Mouse (Mus musculus) liver, embryonic 16.5 days (tissue): Measurements from ENCODE around the gene Krtcap2. TPM values are rescaled to one million over a fixed set of nuclear protein-coding genes. Genes with fewer than 3 reads are reported as not detected.

Experiments used
- ATAC-seq: fragments of 200-750 bp; cut with Nextera tagmentation; 2 replicates; pipeline ENCODE4 v1.8.0; 2017; ENCODE audit warnings: low read depth, mild to moderate bottlenecking, moderate number of reproducible peaks, moderate library complexity
- H3K27ac ChIP-seq: fragments of 300-500 bp; sonication (generic); 2 replicates; pipeline ENCODE4 v1.5.1; 2014; ENCODE audit warnings: mild to moderate bottlenecking, low read length
- H3K27me3 ChIP-seq: fragments of 300-500 bp; sonication (generic); 2 replicates; pipeline ENCODE4 v1.6.1; 2014; ENCODE audit warnings: low read depth, low read length, mixed read lengths; ENCODE audit not compliant: control insufficient read depth, insufficient read depth
- H3K36me3 ChIP-seq: fragments of 300-500 bp; sonication (generic); 2 replicates; pipeline ENCODE4 v1.6.1; 2014; ENCODE audit warnings: mild to moderate bottlenecking; ENCODE audit not compliant: control insufficient read depth, insufficient read depth
- H3K4me1 ChIP-seq: fragments of 300-500 bp; sonication (generic); 2 replicates; pipeline ENCODE4 v1.6.1; 2014; ENCODE audit warnings: low read depth, low read length, mixed read lengths; ENCODE audit not compliant: control insufficient read depth
- H3K4me2 ChIP-seq: fragments of 300-500 bp; sonication (generic); 2 replicates; pipeline ENCODE4 v1.6.1; 2014; ENCODE audit warnings: low read depth, low read length, mixed read lengths
- H3K4me3 ChIP-seq: fragments of 300-500 bp; sonication (generic); 2 replicates; pipeline ENCODE4 v1.5.1; 2014; ENCODE audit warnings: low read depth, mild to moderate bottlenecking, low read length
- H3K9ac ChIP-seq: fragments of 300-500 bp; sonication (generic); 2 replicates; pipeline ENCODE4 v1.6.1; 2014; ENCODE audit warnings: low read depth, low read length
- H3K9me3 ChIP-seq: fragments of 300-500 bp; sonication (generic); replicated peaks from 2 replicates; pipeline ENCODE4 v1.6.1; 2016; ENCODE audit warnings: low read length; ENCODE audit not compliant: control insufficient read depth
- WGBS: fragments of 180-500 bp; shearing (Covaris S2); extraction: QIAGEN DNeasy Blood & Tissue Kit; methylation state at CpG from one replicate; pipeline ENCODE4 v1.1.7; 2014; ENCODE audit not compliant: insufficient replicate concordance; 5-methylcytosine and 5-hydroxymethylcytosine counted together
- polyA plus RNA-seq: library from polyadenylated mRNA; unstranded; fragments of >200 nt; fragmentation: Nextera tagmentation; extraction: Ambion mirVana; gene quantifications from 2 replicates; pipeline ENCODE4 v1.2.1, GENCODE M21; 2015

Gene Krtcap2
- polyA plus RNA-seq, 1 experiment from 2014 or later = 129 TPM

GRCm38 (mm10) chr3:89219546-89219945, 26.2 kb upstream of the Krtcap2 start:
- Histone ChIP-seq H3K36me3 (no peaks in the 10 kb centered on the region), H3K9ac (no peak overlapping the region), H3K27me3 (peaks cover 7% of the 10 kb centered on the region; the same call in 1 of the 2 replicates), H3K4me2 (no peak overlapping the region), H3K9me3 (no peaks in the 10 kb centered on the region), H3K4me1 (peaks cover 13% of the 10 kb centered on the region), H3K27ac (no peak overlapping the region), H3K4me3 (no peak overlapping the region)
- no peak for ATAC-seq
- WGBS = 29% methylated on average over 8 of the region's 8 CpGs

DNA sequence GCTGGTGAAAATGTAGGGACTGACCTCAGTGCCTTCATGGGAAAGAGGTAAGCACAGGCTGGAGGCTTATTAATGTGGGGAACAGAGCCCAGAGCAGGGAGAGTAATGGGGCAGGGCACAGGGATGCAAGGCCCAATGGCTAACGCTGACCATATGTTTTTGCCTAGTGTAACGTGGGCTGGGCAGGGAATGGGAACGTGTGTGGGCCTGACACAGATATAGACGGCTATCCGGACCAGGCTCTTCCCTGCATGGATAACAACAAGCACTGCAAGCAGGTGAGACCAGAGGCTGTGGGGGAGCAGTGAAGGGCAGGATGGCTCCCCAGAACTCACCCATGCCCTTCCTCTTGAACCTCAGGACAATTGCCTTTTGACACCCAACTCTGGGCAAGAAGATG, 24.6 kb upstream of the Krtcap2 start:
- no peaks in the 10 kb centered on the region for H3K9me3 ChIP-seq
- no peak for ATAC-seq
- H3K4me2 ChIP-seq = no peak overlapping the region
- no peak overlapping the region for H3K4me3 ChIP-seq
- 76% methylated on average over 5 of the region's 5 CpGs for WGBS
- no peaks in the 10 kb centered on the region for H3K36me3 ChIP-seq
- peaks cover 13% of the 10 kb centered on the region for H3K27me3 ChIP-seq
- H3K4me1 ChIP-seq = no peaks in the 10 kb centered on the region
- H3K9ac ChIP-seq = no peak overlapping the region
- no peak overlapping the region for H3K27ac ChIP-seq

DNA sequence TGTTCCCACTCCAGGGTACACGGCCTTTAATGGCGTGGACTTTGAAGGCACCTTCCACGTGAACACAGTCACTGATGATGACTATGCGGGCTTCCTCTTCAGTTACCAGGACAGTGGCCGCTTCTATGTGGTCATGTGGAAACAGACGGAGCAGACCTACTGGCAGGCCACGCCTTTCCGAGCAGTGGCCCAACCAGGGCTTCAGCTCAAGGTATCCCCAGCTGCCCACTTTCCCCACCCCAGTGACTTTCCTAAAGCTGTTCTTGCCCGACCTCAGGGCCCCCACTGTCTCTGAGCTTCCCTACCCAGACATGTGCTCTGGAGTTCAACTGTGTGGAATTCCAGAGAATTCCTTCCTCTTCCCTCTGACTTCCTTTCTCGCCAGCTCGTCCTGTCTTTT, 21.0 kb upstream of the Krtcap2 start:
- H3K9me3 ChIP-seq = no peaks in the 10 kb centered on the region
- WGBS = 71% methylated on average over 11 of the region's 11 CpGs
- ATAC-seq = no peak
- peaks cover 41% of the 10 kb centered on the region for H3K27me3 ChIP-seq
- no peaks in the 10 kb centered on the region for H3K36me3 ChIP-seq
- no peak overlapping the region for H3K4me3 ChIP-seq
- peaks cover 15% of the 10 kb centered on the region for H3K4me1 ChIP-seq
- no peak overlapping the region for H3K4me2 ChIP-seq
- H3K27ac ChIP-seq = no peak overlapping the region
- no peak overlapping the region for H3K9ac ChIP-seq

GRCm38 (mm10) chr3:89225321-89225815, 20.4 kb upstream of the Krtcap2 start:
- peaks cover 15% of the 10 kb centered on the region for H3K4me1 ChIP-seq
- WGBS = 50% methylated on average over 12 of the region's 12 CpGs
- H3K4me2 ChIP-seq = no peak overlapping the region
- H3K9me3 ChIP-seq = no peaks in the 10 kb centered on the region
- no peak for ATAC-seq
- no peak overlapping the region for H3K9ac ChIP-seq
- no peaks in the 10 kb centered on the region for H3K36me3 ChIP-seq
- H3K4me3 ChIP-seq = no peak overlapping the region
- H3K27me3 ChIP-seq = peaks cover 47% of the 10 kb centered on the region
- H3K27ac ChIP-seq = no peak overlapping the region

GRCm38 (mm10) chr3:89225918-89226317, 19.8 kb upstream of the Krtcap2 start:
- Histone ChIP-seq H3K4me3 (no peak overlapping the region), H3K27ac (no peak overlapping the region), H3K27me3 (peaks cover 51% of the 10 kb centered on the region), H3K9me3 (no peaks in the 10 kb centered on the region), H3K9ac (no peak overlapping the region), H3K4me2 (no peak overlapping the region), H3K4me1 (peaks cover 15% of the 10 kb centered on the region), H3K36me3 (no peaks in the 10 kb centered on the region)
- WGBS = 33% methylated on average over 4 of the region's 4 CpGs
- ATAC-seq = no peak

DNA sequence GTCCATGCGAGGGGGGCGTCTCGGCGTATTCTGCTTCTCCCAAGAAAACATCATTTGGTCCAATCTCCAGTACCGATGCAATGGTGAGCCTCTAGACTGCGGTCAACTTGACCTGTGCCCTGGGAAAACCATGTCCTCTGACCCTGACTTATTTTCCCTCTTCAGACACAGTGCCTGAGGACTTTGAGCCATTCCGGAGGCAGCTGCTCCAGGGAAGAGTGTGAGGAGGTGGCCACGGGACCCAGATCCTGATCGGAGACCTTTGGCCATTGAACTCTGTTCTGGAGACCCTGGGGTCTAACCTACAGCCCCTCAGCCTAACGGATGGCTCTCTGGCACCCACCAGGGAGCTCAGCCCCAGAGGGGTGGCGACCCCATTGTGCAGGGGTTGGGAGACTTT, 19.4 kb upstream of the Krtcap2 start:
- H3K9me3 ChIP-seq = no peaks in the 10 kb centered on the region
- H3K36me3 ChIP-seq = no peaks in the 10 kb centered on the region
- H3K27ac ChIP-seq = no peak overlapping the region
- H3K4me3 ChIP-seq = no peak overlapping the region
- no peak overlapping the region for H3K9ac ChIP-seq
- peaks cover 51% of the 10 kb centered on the region for H3K27me3 ChIP-seq
- no peak for ATAC-seq
- 49% methylated on average over 11 of the region's 11 CpGs for WGBS
- H3K4me2 ChIP-seq = no peak overlapping the region
- H3K4me1 ChIP-seq = peaks cover 15% of the 10 kb centered on the region

- H3K4me3 ChIP-seq = peak within 1 kb of the TSS; percentile 15; the same call in 1 of the 2 replicates
- ATAC-seq = no peak; the same call in 1 of the 2 replicates
- no peaks in the 10 kb centered on the region for H3K36me3 ChIP-seq
- H3K4me1 ChIP-seq = peaks cover 15% of the 10 kb centered on the region
- no peak within 1 kb of the TSS for H3K9ac ChIP-seq
- peaks cover 51% of the 10 kb centered on the region for H3K27me3 ChIP-seq
- H3K4me2 ChIP-seq = peak within 1 kb of the TSS; percentile 74
- H3K27ac ChIP-seq = no peak within 1 kb of the TSS
- no peaks in the 10 kb centered on the region for H3K9me3 ChIP-seq
- WGBS = 9% methylated on average over 21 of the region's 21 CpGs
These were observed 18.9 kb upstream of the Krtcap2 start, which contains the start of gene Mtx1 for GRCm38 (mm10) chr3:89226900-89227299. Mtx1 (minus strand) TSS chr3:89227088.

- Histone ChIP-seq H3K4me1 (peaks cover 15% of the 10 kb centered on the region), H3K9me3 (no peaks in the 10 kb centered on the region), H3K27me3 (peaks cover 51% of the 10 kb centered on the region), H3K36me3 (no peaks in the 10 kb centered on the region), H3K9ac (no peak overlapping the region), H3K4me3 (peak overlapping the region; percentile 57), H3K27ac (no peak overlapping the region), H3K4me2 (peak overlapping the region; percentile 74)
- ATAC-seq = peak; percentile 39; the same call in 1 of the 2 replicates
- WGBS = 4% methylated on average over 41 of the region's 41 CpGs
These were observed 18.2 kb upstream of the Krtcap2 start for GRCm38 (mm10) chr3:89227307-89228179.

GRCm38 (mm10) chr3:89228180-89228549, 17.6 kb upstream of the Krtcap2 start:
- H3K4me2 ChIP-seq = peak overlapping the region; percentile 74
- H3K4me3 ChIP-seq = peak overlapping the region; percentile 57
- H3K36me3 ChIP-seq = no peaks in the 10 kb centered on the region
- ATAC-seq = peak; percentile 49
- peaks cover 15% of the 10 kb centered on the region for H3K4me1 ChIP-seq
- H3K27ac ChIP-seq = no peak overlapping the region
- H3K27me3 ChIP-seq = peaks cover 51% of the 10 kb centered on the region
- H3K9ac ChIP-seq = no peak overlapping the region
- H3K9me3 ChIP-seq = no peaks in the 10 kb centered on the region
- under 1% methylated on average over 20 of the region's 20 CpGs for WGBS
